Mouse (Mus musculus) bone marrow, adult 2 months (tissue): ENCODE data around the gene Usp6nl. TPM values are rescaled to one million over a fixed set of nuclear protein-coding genes. Genes with fewer than 3 reads are reported as not detected.

ENCODE experiments used
- H3K27ac ChIP-seq: fragments of 200-500 bp; 2 replicates; pipeline ENCODE4 v1.5.1; 2012; ENCODE audit warnings: low read depth, mild to moderate bottlenecking, control low read depth, inconsistent platforms, low read length; ENCODE audit not compliant: control insufficient read depth, poor library complexity, insufficient read depth
- H3K4me1 ChIP-seq: fragments of 200-500 bp; 2 replicates; pipeline ENCODE4 v1.6.1; 2011; ENCODE audit warnings: low read length; ENCODE audit not compliant: control insufficient read depth, insufficient read depth
- H3K4me3 ChIP-seq: fragments of 200-500 bp; replicated peaks from 2 replicates; pipeline ENCODE3; 2011; ENCODE audit warnings: mild to moderate bottlenecking, low read depth, low read length, control low read depth; ENCODE audit not compliant: control insufficient read depth
- CTCF ChIP-seq: fragments of 200-500 bp; IDR thresholded peaks from 2 replicates; pipeline ENCODE4 v1.5.1; 2011; ENCODE audit warnings: low read length, control low read depth; ENCODE audit not compliant: control insufficient read depth, insufficient read depth
- POLR2A ChIP-seq: fragments of 200-500 bp; IDR thresholded peaks from 2 replicates; pipeline ENCODE4 v1.6.1; 2011; ENCODE audit warnings: low read depth, mild to moderate bottlenecking, control low read depth, low read length, borderline replicate concordance; ENCODE audit not compliant: control insufficient read depth
- WGBS: fragments of 180-500 bp; shearing (Covaris S2); methylation state at CpG from one replicate; pipeline ENCODE4 v1.1.7; 2018; 5-methylcytosine and 5-hydroxymethylcytosine counted together
- polyA plus RNA-seq: library from polyadenylated mRNA; stranded (reverse); fragments of >200 nt; gene quantifications from 2 replicates; pipeline ENCODE4 v1.2.4, GENCODE M21; 2011; ENCODE audit warnings: low replicate concordance; ENCODE audit not compliant: missing spikeins, insufficient read depth, insufficient read length

Usp6nl gene
- polyA plus RNA-seq, 1 experiment, result 6.9 TPM

- no peak overlapping the region for H3K4me3 ChIP-seq
- peaks cover 1% of the 10 kb centered on the region for H3K4me1 ChIP-seq
- TF ChIP-seq CTCF, result no peak
- no peak for TF ChIP-seq POLR2A
- WGBS, result 67% methylated on average over 1 of the region's 1 CpGs
- no peak overlapping the region for H3K27ac ChIP-seq
These were observed 13.5 kb downstream of the Usp6nl start for GRCm38 (mm10) chr2:6336013-6336412.

GRCm38 (mm10) chr2:6336649-6337048 lies 14.2 kb downstream of the Usp6nl start:
- H3K27ac ChIP-seq, result no peak overlapping the region
- H3K4me1 ChIP-seq, result peaks cover 1% of the 10 kb centered on the region
- no peak overlapping the region for H3K4me3 ChIP-seq
- TF ChIP-seq POLR2A, result no peak
- no peak for TF ChIP-seq CTCF
- 67% methylated on average over 3 of the region's 3 CpGs for WGBS

- Histone ChIP-seq H3K27ac (no peak overlapping the region), H3K4me1 (peaks cover 1% of the 10 kb centered on the region), H3K4me3 (no peak overlapping the region)
- no peak for TF ChIP-seq CTCF
- TF ChIP-seq POLR2A, result no peak
- WGBS, result 25% methylated on average over 2 of the region's 2 CpGs
These were observed 15.0 kb downstream of the Usp6nl start for GRCm38 (mm10) chr2:6337436-6337835.

GRCm38 (mm10) chr2:6338031-6338629 lies 15.7 kb downstream of the Usp6nl start:
- Histone ChIP-seq H3K4me3 (no peak overlapping the region), H3K27ac (no peak overlapping the region), H3K4me1 (peaks cover 1% of the 10 kb centered on the region)
- no peak for TF ChIP-seq CTCF
- no peak for TF ChIP-seq POLR2A
- 47% methylated on average over 9 of the region's 9 CpGs for WGBS

- TF ChIP-seq CTCF (no peak), POLR2A (no peak)
- Histone ChIP-seq H3K27ac (no peak overlapping the region), H3K4me3 (no peak overlapping the region), H3K4me1 (peaks cover 1% of the 10 kb centered on the region; the same call in 1 of the 2 replicates)
- WGBS, result 75% methylated on average over 2 of the region's 2 CpGs
These were observed 18.0 kb downstream of the Usp6nl start for GRCm38 (mm10) chr2:6340439-6340838.

- H3K27ac ChIP-seq, result no peak overlapping the region
- TF ChIP-seq CTCF (no peak), POLR2A (no peak)
- H3K4me3 ChIP-seq, result no peak overlapping the region
- WGBS, result 89% methylated on average over 7 of the region's 7 CpGs
- peaks cover 1% of the 10 kb centered on the region; the same call in 1 of the 2 replicates for H3K4me1 ChIP-seq
These were observed 19.0 kb downstream of the Usp6nl start for GRCm38 (mm10) chr2:6341496-6341895.

GRCm38 (mm10) chr2:6349256-6350092 lies 27.0 kb downstream of the Usp6nl start:
- peaks cover 4% of the 10 kb centered on the region; the same call in 1 of the 2 replicates for H3K4me1 ChIP-seq
- no peak overlapping the region for H3K4me3 ChIP-seq
- no peak for TF ChIP-seq POLR2A
- TF ChIP-seq CTCF, result no peak
- WGBS, result 82% methylated on average over 11 of the region's 11 CpGs
- H3K27ac ChIP-seq, result no peak overlapping the region

GRCm38 (mm10) chr2:6350164-6350563 lies 27.7 kb downstream of the Usp6nl start:
- Histone ChIP-seq H3K27ac (no peak overlapping the region), H3K4me1 (peaks cover 4% of the 10 kb centered on the region; the same call in 1 of the 2 replicates), H3K4me3 (no peak overlapping the region)
- TF ChIP-seq POLR2A (no peak), CTCF (no peak)
- WGBS, result 56% methylated on average over 9 of the region's 9 CpGs
